Mouse (Mus musculus): ENCODE results near the gene Gm20388.

Gm20388 gene

DNA sequence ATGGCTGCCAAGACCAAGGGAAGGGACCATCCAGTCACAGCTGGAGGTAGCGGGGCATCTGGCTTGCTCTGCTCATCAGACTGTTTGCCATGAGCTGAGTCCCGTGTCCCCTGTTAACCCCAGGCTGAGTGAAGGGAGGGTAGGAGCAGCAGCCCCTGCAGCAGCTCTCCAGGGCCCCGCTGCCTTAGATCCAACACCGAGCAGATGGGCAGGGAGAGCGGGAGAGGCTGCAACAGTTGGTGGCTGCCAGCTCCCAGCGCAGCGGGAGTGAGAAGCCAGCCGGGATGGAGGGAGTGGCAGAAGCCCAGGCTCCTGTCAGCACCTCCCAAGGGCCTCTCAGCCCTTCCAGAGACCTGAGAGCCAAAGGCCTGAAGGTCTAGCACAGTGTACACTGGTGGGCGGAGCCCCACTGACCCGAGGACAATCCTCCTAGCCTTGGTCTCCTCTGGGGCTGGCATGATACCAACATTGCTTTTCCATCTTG, 379.1 kb downstream of the Gm20388 start:
- DNase-seq (ENCODE audit: low read depth, low spot score): no peak

DNA sequence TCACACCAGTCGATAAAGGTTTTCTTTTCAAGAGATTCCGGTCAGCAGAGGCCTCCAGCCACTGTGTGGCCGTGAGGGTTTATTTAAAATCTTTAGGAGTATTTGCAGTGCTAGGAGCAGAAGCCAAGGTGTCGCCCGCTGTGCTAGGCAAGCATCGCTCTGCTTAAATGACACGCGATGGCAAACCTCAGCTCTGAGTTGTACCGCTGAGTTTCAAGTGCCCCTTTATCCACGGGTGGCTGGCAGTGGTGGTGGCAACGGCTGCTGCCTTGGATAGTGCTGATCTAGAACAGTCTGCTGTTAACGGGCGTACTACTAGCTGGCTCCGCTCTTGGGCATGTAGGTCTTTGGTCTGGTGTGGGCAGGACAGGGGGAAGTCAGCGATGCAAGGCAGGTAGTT, 380.0 kb downstream of the Gm20388 start:
- DNase-seq (ENCODE audit: low read depth, low spot score): no peak

- no peak for DNase-seq (ENCODE audit: low read depth, low spot score)
These were observed 381.0 kb downstream of the Gm20388 start for GRCm38 (mm10) chr8:120291650-120292049.

DNA sequence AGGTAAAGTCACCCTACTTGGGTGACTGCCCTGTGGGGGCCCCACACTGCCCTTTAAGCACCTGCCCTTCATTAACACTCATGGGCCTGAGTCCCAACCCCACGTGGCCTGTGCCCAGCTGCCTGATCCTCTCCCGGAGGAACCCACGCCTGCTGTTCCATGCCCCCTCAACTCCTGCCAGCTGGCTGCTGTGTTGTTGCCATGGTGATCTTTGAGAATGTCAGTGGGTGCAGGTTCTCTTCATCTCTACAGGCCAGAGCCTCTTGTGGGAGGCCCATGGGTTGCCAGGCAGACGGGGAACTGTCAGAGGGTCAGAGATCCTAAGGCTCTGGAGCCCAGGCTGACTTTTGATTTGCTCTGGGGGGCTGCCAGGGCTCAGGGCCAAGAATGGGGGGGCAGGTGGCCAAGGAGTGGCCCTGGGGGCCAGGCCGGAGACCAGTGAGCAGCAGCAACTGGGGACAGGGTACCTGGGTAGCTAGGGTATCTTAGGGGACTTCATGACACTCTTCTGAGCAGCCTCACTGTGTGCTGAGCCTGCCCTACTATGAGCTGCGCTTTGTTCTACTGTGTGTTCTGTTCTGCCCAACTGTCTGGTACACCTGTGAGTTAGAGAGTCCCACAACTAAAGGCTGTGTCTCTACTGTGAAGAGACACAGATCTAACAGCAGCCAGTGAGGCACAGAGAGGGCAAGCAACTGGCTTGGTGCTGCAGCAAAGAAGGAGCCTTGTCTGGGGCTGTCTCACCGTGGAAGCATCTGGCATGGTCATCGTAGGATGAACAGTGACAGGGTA, 381.9 kb downstream of the Gm20388 start:
- peak; percentile 31 for DNase-seq (ENCODE audit: low read depth, low spot score)

DNA sequence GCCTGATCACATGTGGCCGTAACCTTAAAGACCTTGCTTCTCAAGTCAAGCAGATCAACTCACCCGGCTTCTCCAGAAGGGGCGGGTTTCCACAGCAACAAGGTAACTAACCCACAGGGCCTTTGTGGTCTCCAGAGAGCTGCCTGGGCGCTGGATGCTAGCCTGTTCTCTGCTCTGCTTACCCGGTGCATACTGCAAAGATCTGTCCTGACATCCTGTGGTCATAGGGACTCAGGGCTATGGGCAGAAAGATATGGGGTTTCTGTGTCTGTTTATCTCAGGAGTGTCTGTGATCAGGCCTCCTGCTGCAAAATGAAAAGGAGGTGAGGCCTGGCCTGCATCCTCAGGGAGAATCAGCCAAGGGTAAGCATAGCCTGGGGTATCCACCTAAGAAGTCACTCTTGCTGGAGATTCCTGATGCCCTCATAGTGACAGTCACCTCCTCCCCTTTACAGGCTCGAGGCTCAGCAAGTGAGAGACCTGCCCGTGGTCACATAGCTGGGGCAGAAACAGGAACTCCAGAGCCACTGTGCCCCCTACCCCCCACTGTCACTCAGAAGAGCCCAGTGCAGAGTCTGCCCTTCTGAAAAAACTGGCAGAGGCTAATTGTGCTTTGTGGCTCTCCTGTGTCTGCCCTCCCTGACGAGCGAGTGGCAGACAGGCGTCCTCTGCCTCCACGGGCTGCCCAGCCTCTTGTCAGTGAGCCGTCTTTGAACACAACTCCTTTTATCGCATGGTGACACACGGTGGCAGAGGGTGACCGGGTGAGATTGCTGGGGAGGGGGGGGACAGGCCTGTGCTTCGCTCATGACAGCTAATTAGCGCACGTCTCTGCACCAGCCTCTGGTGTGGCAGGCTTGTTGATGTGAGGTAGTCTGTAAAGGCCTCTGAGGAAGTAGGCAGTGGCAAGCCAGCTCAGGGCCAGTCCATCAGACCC, 383.0 kb downstream of the Gm20388 start:
- peak; percentile 72 for DNase-seq (ENCODE audit: low read depth, low spot score)

- no peak for DNase-seq (ENCODE audit: low read depth, low spot score)
These were observed 384.6 kb downstream of the Gm20388 start for GRCm38 (mm10) chr8:120294982-120295870.

DNA sequence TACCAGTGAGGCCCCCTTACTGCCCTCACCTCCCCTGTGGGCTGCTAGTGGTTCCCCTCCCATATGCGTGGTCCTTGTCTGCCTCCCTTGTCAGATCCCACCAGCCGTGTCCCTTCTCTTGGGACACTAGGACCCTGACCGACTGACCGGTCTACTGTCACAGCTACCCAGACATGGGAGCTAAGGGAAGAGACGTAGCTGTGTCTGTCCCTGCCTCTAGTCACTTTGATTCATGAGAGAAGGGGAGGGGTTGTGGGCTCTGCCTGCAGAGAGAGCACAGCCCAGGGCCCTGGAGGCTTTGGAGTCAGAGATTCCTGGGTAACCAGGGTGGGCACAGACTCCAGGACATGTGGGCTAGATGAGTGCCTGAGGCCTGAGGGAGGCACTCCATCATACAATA, 386.4 kb downstream of the Gm20388 start:
- no peak for DNase-seq (ENCODE audit: low read depth, low spot score)

DNA sequence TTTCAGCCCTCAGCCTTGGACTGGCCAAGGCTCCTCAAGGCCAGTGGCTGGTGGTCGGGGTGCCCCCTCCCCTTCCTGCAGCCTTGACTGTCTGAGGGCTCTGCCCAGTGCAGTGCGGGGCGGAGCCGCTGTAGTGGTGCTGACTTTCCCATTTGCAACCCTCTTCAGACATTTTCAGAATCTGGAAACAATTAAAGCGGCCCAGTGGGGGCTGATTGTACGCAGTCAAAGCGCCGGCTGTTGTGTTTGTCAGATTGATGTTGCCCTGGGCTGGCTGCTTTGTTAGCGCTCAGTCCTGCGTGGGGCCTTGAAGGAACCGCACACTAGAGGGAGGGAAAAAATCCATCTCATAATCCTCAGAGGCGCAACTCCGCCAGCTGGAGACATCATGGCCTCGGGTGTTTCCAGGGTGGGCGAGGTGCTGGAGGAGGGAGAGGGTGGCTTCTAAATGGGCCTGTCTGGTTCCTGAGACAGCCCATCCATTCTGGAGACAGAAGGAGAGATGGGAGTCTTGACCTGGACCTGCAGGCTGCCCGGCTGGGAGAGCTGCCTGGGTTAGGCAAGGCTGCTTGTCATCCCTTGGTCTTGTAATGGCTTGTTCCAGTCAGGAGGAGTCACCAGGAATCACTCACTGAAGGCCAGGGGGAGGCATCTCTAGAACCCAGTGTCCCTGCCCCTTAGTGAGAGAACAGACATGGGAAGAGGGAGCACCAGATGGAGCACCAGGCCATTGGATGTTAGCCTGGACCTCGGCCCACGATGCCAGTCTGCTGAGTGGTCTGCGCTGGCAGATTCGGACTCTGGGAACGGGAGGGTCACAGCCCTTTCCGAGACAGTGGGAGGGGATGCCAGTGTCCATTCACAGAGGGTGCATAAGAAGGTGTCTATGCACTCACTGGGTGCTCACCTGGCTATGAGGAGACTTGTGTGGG, 388.2 kb downstream of the Gm20388 start:
- DNase-seq (ENCODE audit: low read depth, low spot score): no peak

- no peak for DNase-seq (ENCODE audit: low read depth, low spot score)
These were observed 390.0 kb downstream of the Gm20388 start for GRCm38 (mm10) chr8:120300601-120301141.

- no peak for DNase-seq (ENCODE audit: low read depth, low spot score)
These were observed 392.5 kb downstream of the Gm20388 start for GRCm38 (mm10) chr8:120302941-120303675.

- no peak for DNase-seq (ENCODE audit: low read depth, low spot score)
These were observed 393.5 kb downstream of the Gm20388 start for GRCm38 (mm10) chr8:120304097-120304496.

- DNase-seq (ENCODE audit: low read depth, low spot score): no peak
These were observed 395.3 kb downstream of the Gm20388 start for GRCm38 (mm10) chr8:120305800-120306385.

- DNase-seq (ENCODE audit: low read depth, low spot score): no peak
These were observed 396.5 kb downstream of the Gm20388 start for GRCm38 (mm10) chr8:120307103-120307502.

GRCm38 (mm10) chr8:120307528-120307927, 396.9 kb downstream of the Gm20388 start:
- no peak for DNase-seq (ENCODE audit: low read depth, low spot score)

- DNase-seq (ENCODE audit: low read depth, low spot score): no peak
These were observed 397.5 kb downstream of the Gm20388 start for GRCm38 (mm10) chr8:120308131-120308530.

GRCm38 (mm10) chr8:120308553-120308952, 397.9 kb downstream of the Gm20388 start:
- no peak for DNase-seq (ENCODE audit: low read depth, low spot score)

DNA sequence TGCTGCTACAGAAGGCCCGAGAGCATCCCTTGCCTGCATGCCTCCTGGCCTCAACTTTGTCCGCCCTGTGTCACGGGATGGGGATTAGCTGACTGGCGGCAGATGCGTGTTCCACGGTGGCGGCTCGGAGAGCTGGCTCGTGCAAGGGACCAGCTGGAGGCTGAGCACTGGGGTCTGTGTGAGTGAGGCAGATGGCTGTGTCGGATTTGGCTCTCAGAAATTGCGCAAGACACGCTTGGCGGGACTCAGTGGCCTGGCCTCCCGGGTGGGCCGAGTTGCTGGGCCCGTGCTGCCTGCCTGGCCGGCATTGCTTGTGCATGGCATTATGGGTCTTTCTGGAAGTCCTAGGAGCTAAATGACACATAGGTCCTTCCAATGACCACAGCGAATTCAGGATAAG, 398.7 kb downstream of the Gm20388 start:
- no peak for DNase-seq (ENCODE audit: low read depth, low spot score)

- no peak for DNase-seq (ENCODE audit: low read depth, low spot score)
These were observed 399.4 kb downstream of the Gm20388 start for GRCm38 (mm10) chr8:120310063-120310462.

- DNase-seq (ENCODE audit: low read depth, low spot score): no peak
These were observed 401.8 kb downstream of the Gm20388 start for GRCm38 (mm10) chr8:120312452-120312851.

Measured in c-Kit-negative CD71-positive TER-119-positive erythroid progenitor cells, embryonic 14.5 days (primary cell).